8 mouse cellular contexts compared by ENCODE assay signal in the genomic region with DNA sequence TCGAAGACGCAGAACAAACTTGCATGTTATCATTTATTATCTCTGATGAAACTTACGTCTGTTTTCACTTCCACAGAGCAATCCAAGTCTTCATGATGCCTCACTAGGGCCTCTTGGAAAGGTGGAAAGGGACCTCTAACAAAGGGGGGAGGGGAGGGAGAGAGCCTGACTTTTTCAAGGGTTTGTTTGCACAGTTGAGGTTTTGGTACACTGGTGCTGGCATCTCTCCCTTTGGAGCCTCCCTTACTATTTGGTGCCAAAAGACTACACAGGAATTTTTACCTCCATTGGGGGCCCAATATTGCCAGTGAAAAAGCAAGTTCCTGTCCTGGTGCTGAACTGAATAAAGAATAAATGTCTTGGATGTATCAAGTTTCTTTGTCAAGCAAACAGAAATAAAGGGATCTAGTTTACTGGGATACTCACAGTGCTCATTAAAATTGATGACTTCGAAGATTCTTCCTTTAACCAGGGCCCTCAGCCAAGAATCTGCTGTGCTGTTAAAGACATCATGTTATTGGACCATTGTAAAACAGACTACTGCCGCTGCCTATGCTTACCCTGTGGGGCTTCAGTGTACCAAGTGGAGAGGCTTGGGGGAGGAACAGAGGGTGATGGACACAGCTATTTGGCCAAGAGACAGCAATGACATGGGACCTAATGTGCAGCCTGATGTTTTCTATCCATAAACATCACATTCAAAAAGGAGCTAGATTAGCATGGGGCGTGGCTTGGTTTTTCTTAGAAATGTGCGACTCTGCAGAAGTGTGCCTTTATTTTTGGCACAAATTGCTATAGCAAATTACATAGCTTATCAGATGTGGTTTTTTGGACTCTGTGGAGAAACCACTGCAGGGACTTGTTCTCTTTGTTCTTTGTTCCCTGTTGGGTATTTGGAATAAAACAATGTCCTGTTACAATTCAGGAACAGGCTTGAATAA.
DNase-seq lines count a peak whose midpoint lies in the region; ATAC-seq lines count a peak whose summit lies in the region.

No protein-coding gene starts in this region.

- ATAC-seq in cerebellum, adult (ENCODE audit: insufficient number of reproducible peaks, low FRiP score, low TSS enrichment): no peak
- peak; percentile 63 for ATAC-seq in common myeloid progenitor, adult 5-6 weeks (replicated peaks; ENCODE audit: low read depth, poor library complexity, severe bottlenecking)
- no peak for ATAC-seq in granulocyte monocyte progenitor cell, adult 5-6 weeks (replicated peaks; ENCODE audit: poor library complexity, severe bottlenecking)

- peak; percentile 19 to 33 for DNase-seq in cerebellum, postnatal 10 days
- DNase-seq in layer of hippocampus, adult 11-12 months (ENCODE audit: low spot score): peak; percentile 21
- DNase-seq in layer of hippocampus, adult 9-10 months (ENCODE audit: low spot score): no peak
- DNase-seq in lung, postnatal 10 days: peak; percentile 67
- no peak for DNase-seq in neural tube, embryonic 10.5 days (ENCODE audit: extremely low spot score, low spot score)

Comparison
In these comparisons a context has a peak if more than half of its experiments do, and no peak if none do; other contexts are left out.
1. DNase-seq: peak in cerebellum, postnatal 10 days (2 of 2), layer of hippocampus, adult 11-12 months (single experiment) and lung, postnatal 10 days (single experiment); none in layer of hippocampus, adult 9-10 months (single experiment) and neural tube, embryonic 10.5 days (single experiment).